Mouse (Mus musculus) liver, adult (tissue): Measurements from ENCODE around the gene A230050P20Rik.

Experiments used
- GATA4 ChIP-seq: IDR thresholded peaks from 2 replicates; pipeline ENCODE4 v1.6.1; 2014; ENCODE audit warnings: mild to moderate bottlenecking, low read length; ENCODE audit not compliant: insufficient replicate concordance

A230050P20Rik gene

DNA sequence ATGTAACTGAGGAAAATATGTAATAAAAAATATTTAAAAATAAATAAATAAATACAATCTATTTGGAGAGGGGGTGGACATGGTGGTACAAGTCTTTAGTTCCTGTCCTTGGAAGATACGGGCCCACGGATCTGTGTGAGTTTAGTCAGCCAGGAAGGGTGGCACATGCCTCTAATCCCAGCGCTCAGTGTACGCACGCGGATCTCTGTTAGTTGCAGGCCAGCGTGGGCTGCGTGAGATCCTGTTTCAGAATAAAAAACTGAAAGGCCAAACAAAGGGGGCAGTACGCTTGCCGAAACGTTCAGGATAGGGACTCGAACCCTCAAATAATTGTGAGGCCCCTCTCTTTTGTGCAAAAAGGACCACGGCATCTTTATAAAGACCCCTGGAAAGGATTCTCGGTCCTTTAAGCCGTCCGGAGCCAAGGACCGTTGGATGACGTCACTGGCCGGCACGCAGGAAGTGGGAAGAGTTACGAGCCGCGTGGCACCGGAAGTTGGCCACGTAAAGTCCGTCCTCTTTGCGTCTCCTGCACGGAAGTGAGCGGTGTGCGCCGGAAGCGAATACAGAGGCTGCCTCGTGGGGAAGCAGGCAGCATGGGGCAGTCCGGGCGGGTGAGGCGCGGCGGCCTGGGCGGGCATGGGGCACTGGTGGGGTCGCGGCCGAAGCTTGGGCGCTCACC is 19.4 kb downstream of the A230050P20Rik start, which contains the start of gene Ppan:
Gene Ppan, plus strand, starts transcription at position 472 of the 682 bp plus-strand sequence.
- no peak for TF ChIP-seq GATA4

GRCm38 (mm10) chr9:20888386-20888765 is 19.9 kb downstream of the A230050P20Rik start:
- TF ChIP-seq GATA4, result no peak

GRCm38 (mm10) chr9:20889185-20890141 is 21.0 kb downstream of the A230050P20Rik start:
- TF ChIP-seq GATA4, result no peak

DNA sequence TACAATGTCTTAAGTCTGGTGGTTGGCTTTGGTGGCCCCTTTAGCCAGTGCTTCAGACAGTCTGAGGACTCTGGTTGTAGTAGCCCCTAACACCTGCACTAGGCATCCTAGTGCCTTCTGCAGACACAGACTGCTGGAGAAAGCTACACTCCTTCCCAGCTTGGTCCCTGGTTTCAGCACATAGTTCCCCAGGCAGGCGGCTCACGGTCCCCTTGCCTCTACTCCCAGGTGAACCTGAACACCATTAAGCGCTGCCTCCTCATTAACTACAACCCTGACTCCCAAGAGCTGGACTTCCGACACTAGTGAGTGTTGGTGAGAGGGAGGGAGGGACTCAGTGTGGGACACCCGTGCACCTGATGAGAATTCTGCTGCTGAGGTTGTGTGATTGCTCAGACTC is 22.0 kb downstream of the A230050P20Rik start:
- TF ChIP-seq GATA4, result no peak

GRCm38 (mm10) chr9:20891339-20892103 is 23.1 kb downstream of the A230050P20Rik start:
- no peak for TF ChIP-seq GATA4

- no peak for TF ChIP-seq GATA4
These were observed 23.7 kb downstream of the A230050P20Rik start for GRCm38 (mm10) chr9:20892104-20892653.

DNA sequence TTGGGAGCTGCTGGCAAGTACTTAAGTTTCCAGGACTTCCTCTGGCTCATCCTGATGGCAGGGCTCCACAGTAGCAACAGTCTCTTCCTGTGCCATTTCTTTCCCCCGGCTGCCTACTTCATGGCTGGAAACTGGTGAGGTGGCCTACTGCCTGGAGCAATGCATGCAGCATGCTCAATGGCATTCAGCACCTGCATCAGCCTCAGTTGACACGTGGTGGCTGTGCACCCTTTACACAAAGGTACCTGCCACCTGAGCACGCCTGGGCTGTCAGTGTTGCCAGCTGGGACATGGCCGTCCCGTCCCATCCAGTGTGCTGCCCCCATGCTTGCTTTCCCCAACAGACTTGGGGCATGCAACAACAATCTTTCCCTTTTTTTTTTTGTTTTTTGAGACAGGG is 24.6 kb downstream of the A230050P20Rik start:
- no peak for TF ChIP-seq GATA4

DNA sequence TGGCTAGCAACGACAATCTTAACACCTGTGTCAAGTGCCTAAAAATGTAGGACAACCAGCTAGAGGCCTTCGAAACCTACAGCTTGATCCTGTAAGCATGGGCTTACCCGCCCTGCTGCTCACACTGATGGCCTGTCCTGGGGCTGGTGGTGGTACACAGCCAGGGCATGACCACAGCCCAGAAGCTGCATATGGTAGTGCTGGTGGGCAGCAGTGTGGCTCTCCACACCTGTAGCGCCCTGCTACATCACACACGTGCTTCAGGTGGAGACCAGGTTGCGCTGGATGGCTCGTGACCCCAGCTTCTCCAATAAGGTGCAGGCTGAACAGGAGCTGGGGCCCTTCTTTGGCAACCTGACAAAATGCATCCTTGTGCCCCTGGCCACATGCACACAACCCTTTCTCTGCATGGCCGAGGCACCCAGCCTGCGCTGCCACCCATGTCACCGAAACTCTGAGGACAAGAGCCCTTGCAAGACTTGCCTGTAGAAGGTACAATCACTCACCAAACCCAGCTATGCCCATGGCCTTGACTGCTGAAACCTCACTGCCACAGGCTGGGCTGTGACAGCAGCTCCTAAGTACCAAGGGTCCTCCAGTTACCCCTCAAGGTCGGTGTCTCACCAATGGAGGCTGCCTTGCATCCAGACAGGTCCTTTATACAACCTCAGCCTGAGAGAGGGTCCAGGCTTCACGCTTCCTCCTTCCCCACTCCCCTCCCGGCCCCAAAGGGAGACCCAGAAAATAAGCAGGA is 25.3 kb downstream of the A230050P20Rik start:
- no peak for TF ChIP-seq GATA4

GRCm38 (mm10) chr9:20894629-20895028 is 26.2 kb downstream of the A230050P20Rik start:
- TF ChIP-seq GATA4, result no peak

- TF ChIP-seq GATA4, result no peak
These were observed 26.9 kb downstream of the A230050P20Rik start for GRCm38 (mm10) chr9:20895382-20895781.

DNA sequence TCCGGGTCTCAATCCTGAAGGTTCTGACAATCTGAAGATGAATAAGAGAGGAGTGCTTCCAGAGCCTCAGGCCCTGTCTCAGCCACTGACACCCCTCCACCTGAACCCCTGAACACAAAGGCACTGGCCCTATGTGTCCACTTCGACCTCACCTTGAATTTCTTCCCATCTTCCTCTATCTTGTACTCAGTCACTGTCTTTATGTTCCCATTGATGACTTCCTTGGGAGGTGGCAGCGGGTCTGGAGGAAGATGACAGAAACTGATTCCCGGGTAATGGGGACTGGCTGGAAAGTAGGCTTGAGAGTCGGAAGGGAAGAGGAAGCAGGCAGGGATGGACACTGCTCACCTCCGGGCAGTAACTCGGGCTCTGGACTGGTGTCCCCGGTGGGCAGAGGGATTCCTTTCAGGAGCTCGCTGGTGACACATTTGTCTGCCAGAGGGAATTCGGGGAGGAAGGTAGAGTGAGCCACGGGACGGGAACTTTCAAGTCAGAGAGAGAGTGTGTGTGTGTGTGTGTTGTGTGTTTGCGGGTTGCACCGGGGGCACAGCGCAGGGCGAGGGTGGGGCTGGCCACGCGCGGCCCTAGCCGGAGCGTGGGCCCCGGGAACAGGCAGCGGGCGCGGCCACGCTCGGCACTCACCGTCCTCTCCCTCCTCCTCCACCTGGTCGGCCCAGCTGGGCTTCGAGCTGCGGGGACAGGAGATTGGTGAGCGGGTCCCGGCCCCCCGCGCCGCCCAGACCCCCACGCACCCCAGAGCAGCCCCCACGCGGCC is 29.5 kb downstream of the A230050P20Rik start:
- no peak for TF ChIP-seq GATA4

GRCm38 (mm10) chr9:20898511-20899073 is 30.1 kb downstream of the A230050P20Rik start, which contains the start of gene Eif3g:
Eif3g (minus strand) TSS chr9:20898623.
- no peak for TF ChIP-seq GATA4

GRCm38 (mm10) chr9:20901466-20902173 is 33.2 kb downstream of the A230050P20Rik start:
- TF ChIP-seq GATA4, result no peak

DNA sequence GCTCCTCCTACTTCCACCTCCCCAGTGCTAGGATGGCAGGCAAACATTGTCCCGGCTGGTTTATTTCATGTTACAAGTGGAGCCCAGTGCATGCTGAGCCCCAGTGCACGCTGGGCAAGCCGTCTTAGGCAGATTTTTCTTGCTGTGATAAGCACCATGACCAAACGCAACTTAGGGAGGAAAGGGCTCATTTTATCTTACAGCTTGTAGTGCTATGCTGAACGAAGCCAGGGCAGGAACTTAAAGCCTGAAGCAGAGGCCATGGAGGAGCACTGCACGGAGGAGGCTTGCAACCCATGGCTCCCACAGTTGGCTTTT is 33.7 kb downstream of the A230050P20Rik start:
- TF ChIP-seq GATA4, result no peak
